Mouse (Mus musculus) olfactory bulb, adult 2 months (tissue): ENCODE results near the gene Ass1.

Source experiments
- CTCF ChIP-seq: fragments of 200-500 bp; IDR thresholded peaks from 2 replicates; pipeline ENCODE4 v1.5.1; 2012; ENCODE audit warnings: low read depth, mild to moderate bottlenecking, low read length, moderate library complexity; ENCODE audit not compliant: insufficient read depth
- POLR2A ChIP-seq: fragments of 200-500 bp; IDR thresholded peaks from 2 replicates; pipeline ENCODE4 v1.6.1; 2012; ENCODE audit warnings: mild to moderate bottlenecking, low read depth, low read length, moderate library complexity; ENCODE audit not compliant: insufficient read depth

GRCm38 (mm10) chr2:31500292-31501204 lies 30.5 kb downstream of the Ass1 start:
- TF ChIP-seq CTCF (no peak), POLR2A (no peak)
